Mouse (Mus musculus): ENCODE measurements at regions not wholly inside any gene's neighbourhood (a gene's known extent, or its start where the extent isn't known, plus 50 kb on each side); places are given as distances from the start of the nearest gene placed in this dataset.

DNA sequence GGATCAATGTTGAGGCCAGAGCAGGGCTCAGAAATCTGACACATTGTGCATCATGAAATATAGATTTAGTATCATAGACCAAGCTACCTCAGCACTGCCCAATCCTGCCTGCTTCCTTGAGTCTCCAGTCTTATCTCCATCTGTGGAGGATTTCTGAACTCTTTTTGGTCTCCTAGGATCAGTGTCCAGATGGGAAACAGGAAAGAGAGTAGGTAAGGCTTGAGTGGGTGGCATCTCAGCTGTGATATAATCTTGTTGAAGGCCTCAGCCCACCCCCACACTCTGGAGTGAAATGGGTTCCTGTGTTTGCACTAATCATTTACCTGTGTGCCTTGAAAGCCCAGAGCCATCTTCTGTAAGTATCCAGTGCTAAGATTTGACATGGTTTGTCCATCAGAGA lies 74.3 kb upstream of the Aff3 start:
- Histone ChIP-seq H3K4me1 (replicated peaks; ENCODE audit: control insufficient read depth in 2 of 2, insufficient read depth in 2 of 2, low read length in 1 of 2) (no peaks in the 10 kb centered on the region), H3K36me3 (replicated peaks; ENCODE audit: control insufficient read depth, insufficient read depth, low read depth) (no peaks in the 10 kb centered on the region), H3K9ac (replicated peaks) (no peak overlapping the region), H3K4me3 (ENCODE audit: insufficient read depth in 1 of 2, low read depth in 2 of 2, low read length in 2 of 2) (no peak overlapping the region), H3K4me2 (ENCODE audit: low read depth) (no peak overlapping the region), H3K9me3 (ENCODE audit: control insufficient read depth, low read length) (no peaks in the 10 kb centered on the region), H3K27ac (no peak overlapping the region), H3K27me3 (ENCODE audit: control insufficient read depth, insufficient read depth, low read length) (no peaks in the 10 kb centered on the region)
- no peak for DNase-seq (ENCODE audit: low read depth in 3 of 3, low spot score in 3 of 3)
- ATAC-seq (ENCODE audit: insufficient read depth), result no peak
- no peak for TF ChIP-seq CTCF (IDR thresholded peaks at IDR 0.05; ENCODE audit: low read depth)
- no peak for TF ChIP-seq EP300 (IDR thresholded peaks at IDR 0.05; ENCODE audit: low read depth)

DNA sequence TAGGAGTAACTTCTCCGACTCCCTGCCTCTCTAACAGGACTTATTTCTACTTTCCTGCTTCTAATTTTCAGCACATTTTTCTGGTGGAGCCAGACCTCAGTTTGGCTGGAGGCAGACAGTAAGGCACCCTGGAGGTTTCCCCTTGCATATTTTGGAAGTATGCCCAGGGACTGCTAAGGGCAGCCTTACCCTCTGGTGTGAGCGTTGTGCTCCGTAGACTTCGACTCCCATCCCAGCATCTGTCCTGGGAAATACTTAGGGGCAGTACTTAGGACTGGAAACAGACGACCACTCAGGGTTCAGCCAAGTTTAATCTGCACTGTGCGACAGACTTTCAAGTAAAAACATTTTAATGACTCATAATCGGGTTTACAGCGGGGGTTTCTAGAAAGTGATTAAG lies 71.0 kb upstream of the Aff3 start:
- 74% methylated on average over 8 of the region's 8 CpGs for WGBS (ENCODE audit: insufficient replicate concordance)
- TF ChIP-seq EP300 (IDR thresholded peaks at IDR 0.05; ENCODE audit: low read depth), result no peak
- no peak for TF ChIP-seq CTCF (IDR thresholded peaks at IDR 0.05; ENCODE audit: low read depth)
- Histone ChIP-seq H3K4me2 (ENCODE audit: low read depth) (no peak overlapping the region), H3K9ac (replicated peaks) (no peak overlapping the region), H3K27me3 (ENCODE audit: control insufficient read depth, insufficient read depth, low read length) (no peaks in the 10 kb centered on the region), H3K36me3 (replicated peaks; ENCODE audit: control insufficient read depth, insufficient read depth, low read depth) (no peaks in the 10 kb centered on the region), H3K9me3 (ENCODE audit: control insufficient read depth, low read length) (no peaks in the 10 kb centered on the region), H3K27ac (no peak overlapping the region), H3K4me3 (ENCODE audit: insufficient read depth in 1 of 2, low read depth in 2 of 2, low read length in 2 of 2) (no peak overlapping the region), H3K4me1 (replicated peaks; ENCODE audit: control insufficient read depth in 2 of 2, insufficient read depth in 2 of 2, low read length in 1 of 2) (no peaks in the 10 kb centered on the region)
- ATAC-seq (ENCODE audit: insufficient read depth) (no peak), DNase-seq (ENCODE audit: low read depth in 3 of 3, low spot score in 3 of 3) (no peak)

DNA sequence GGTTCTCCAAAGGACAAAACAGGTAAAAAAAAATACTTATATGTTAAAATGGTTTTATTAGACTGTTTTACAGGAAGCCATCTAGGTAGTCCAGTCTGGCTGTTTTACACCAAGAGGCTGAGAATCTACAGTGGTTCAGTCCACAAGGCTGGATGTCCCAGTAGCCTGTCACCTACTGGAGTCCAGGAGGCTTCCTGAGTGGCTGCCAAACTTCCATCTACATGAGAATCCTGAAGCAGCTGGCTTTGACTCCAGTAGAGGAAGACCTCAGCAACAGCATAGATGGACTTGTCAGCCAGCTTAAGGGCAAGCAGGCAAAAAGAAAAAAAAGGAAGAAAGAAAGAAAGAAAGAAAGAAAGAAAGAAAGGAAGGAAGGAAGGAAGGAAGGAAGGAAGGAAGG lies 68.4 kb upstream of the Aff3 start:
- Histone ChIP-seq H3K4me1 (replicated peaks; ENCODE audit: control insufficient read depth in 2 of 2, insufficient read depth in 2 of 2, low read length in 1 of 2) (no peaks in the 10 kb centered on the region), H3K9ac (replicated peaks) (no peak overlapping the region), H3K27ac (no peak overlapping the region), H3K36me3 (replicated peaks; ENCODE audit: control insufficient read depth, insufficient read depth, low read depth) (no peaks in the 10 kb centered on the region), H3K4me2 (ENCODE audit: low read depth) (no peak overlapping the region), H3K9me3 (ENCODE audit: control insufficient read depth, low read length) (no peaks in the 10 kb centered on the region), H3K4me3 (ENCODE audit: insufficient read depth in 1 of 2, low read depth in 2 of 2, low read length in 2 of 2) (no peak overlapping the region), H3K27me3 (ENCODE audit: control insufficient read depth, insufficient read depth, low read length) (no peaks in the 10 kb centered on the region)
- ATAC-seq (ENCODE audit: insufficient read depth), result no peak
- TF ChIP-seq EP300 (IDR thresholded peaks at IDR 0.05; ENCODE audit: low read depth) (no peak), CTCF (IDR thresholded peaks at IDR 0.05; ENCODE audit: low read depth) (no peak)
- no peak for DNase-seq (ENCODE audit: low read depth in 3 of 3, low spot score in 3 of 3)

DNA sequence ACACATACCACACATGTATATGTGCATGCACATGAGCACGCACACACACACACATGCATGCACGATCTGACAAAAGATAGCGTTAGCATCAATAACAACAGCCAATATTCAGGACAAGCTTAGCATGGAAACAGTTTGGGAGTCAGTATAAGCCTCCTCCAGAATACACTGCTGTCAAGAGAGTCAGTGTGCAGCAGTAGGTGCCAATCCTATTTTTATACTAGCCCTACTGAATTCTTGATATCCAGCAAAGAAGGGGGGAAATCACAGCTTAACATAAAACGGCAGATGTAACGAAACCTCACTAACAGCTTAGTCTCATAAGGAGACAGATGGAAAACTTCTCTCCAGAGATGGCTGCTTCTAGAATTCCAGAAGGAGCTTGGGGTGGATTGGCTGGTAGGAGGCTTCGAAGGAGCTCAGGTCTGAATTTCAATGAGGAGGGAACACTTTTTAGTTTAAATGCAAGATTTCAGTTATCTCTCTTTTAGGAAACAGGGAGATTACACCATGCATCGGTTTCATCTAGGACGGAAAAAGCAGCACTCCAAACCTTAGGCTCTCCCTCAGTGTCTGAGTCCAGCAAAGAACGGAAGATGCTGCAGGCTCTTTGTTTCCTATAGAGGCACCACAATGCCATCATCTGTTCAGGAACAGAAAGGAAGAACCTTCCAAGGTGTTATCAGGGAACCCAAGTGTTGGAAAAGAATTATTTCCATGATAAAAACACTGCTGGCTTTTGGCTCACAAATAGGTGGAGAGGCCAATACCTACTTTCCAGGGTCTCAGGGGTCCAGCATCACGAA lies 65.4 kb upstream of the Aff3 start:
- no peaks in the 10 kb centered on the region for H3K4me1 ChIP-seq (replicated peaks; ENCODE audit: control insufficient read depth in 2 of 2, insufficient read depth in 2 of 2, low read length in 1 of 2)
- ATAC-seq (ENCODE audit: insufficient read depth), result no peak
- no peak overlapping the region for H3K4me2 ChIP-seq (ENCODE audit: low read depth)
- H3K9ac ChIP-seq (replicated peaks), result no peak overlapping the region
- no peak for DNase-seq (ENCODE audit: low read depth in 3 of 3, low spot score in 3 of 3)
- no peaks in the 10 kb centered on the region for H3K27me3 ChIP-seq (ENCODE audit: control insufficient read depth, insufficient read depth, low read length)
- 69% methylated on average over 10 of the region's 10 CpGs for WGBS (ENCODE audit: insufficient replicate concordance)
- no peaks in the 10 kb centered on the region for H3K9me3 ChIP-seq (ENCODE audit: control insufficient read depth, low read length)
- TF ChIP-seq EP300 (IDR thresholded peaks at IDR 0.05; ENCODE audit: low read depth), result no peak
- no peak for TF ChIP-seq CTCF (IDR thresholded peaks at IDR 0.05; ENCODE audit: low read depth)
- H3K36me3 ChIP-seq (replicated peaks; ENCODE audit: control insufficient read depth, insufficient read depth, low read depth), result no peaks in the 10 kb centered on the region
- no peak overlapping the region for H3K27ac ChIP-seq
- H3K4me3 ChIP-seq (ENCODE audit: insufficient read depth in 1 of 2, low read depth in 2 of 2, low read length in 2 of 2), result no peak overlapping the region

DNA sequence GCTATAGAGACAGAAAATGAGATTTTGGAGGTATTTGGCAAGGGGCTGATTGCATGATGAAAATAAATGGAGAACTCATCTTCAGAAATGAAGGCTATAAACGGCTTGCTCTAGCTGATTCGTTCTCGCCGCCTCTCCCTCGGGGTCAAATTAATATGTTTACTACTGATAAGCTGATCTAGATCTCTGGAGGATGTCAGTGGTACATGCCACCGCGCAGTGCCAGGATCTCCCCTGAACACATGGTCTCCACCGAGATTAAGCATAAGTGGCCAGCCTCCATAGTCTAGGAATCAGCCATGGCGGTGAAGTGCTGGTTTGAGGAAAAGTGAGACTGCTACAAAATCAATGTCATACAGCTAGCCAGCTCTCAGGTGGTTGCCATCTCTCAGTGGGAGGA lies 61.0 kb upstream of the Aff3 start:
- H3K27ac ChIP-seq, result no peak overlapping the region
- no peaks in the 10 kb centered on the region for H3K36me3 ChIP-seq (replicated peaks; ENCODE audit: control insufficient read depth, insufficient read depth, low read depth)
- TF ChIP-seq EP300 (IDR thresholded peaks at IDR 0.05; ENCODE audit: low read depth) (no peak), CTCF (IDR thresholded peaks at IDR 0.05; ENCODE audit: low read depth) (no peak)
- ATAC-seq (ENCODE audit: insufficient read depth) (no peak), DNase-seq (ENCODE audit: low read depth in 3 of 3, low spot score in 3 of 3) (no peak)
- no peaks in the 10 kb centered on the region for H3K4me1 ChIP-seq (replicated peaks; ENCODE audit: control insufficient read depth in 2 of 2, insufficient read depth in 2 of 2, low read length in 1 of 2)
- H3K4me2 ChIP-seq (ENCODE audit: low read depth), result no peak overlapping the region
- no peaks in the 10 kb centered on the region for H3K9me3 ChIP-seq (ENCODE audit: control insufficient read depth, low read length)
- no peak overlapping the region for H3K4me3 ChIP-seq (ENCODE audit: insufficient read depth in 1 of 2, low read depth in 2 of 2, low read length in 2 of 2)
- H3K9ac ChIP-seq (replicated peaks), result no peak overlapping the region
- no peaks in the 10 kb centered on the region for H3K27me3 ChIP-seq (ENCODE audit: control insufficient read depth, insufficient read depth, low read length)
- WGBS (ENCODE audit: insufficient replicate concordance), result 40% methylated on average over 9 of the region's 9 CpGs

Data from liver, embryonic 14.5 days (tissue).